Mouse (Mus musculus) thymus, adult 2 months (tissue): Measurements from ENCODE around the gene Kcnk3. TPM values are rescaled to one million over a fixed set of nuclear protein-coding genes. Genes with fewer than 3 reads are reported as not detected.

Experiments
- DNase-seq: peaks from one replicate; pipeline ENCODE4 v3.0.0; 2021
- H3K27ac ChIP-seq: fragments of 200-500 bp; 2 replicates; pipeline ENCODE4 v1.5.1; 2012; ENCODE audit warnings: low read length, control low read depth; ENCODE audit not compliant: control insufficient read depth, insufficient read depth
- H3K27me3 ChIP-seq: fragments of 200-500 bp; 2 replicates; pipeline ENCODE4 v1.6.1; 2012; ENCODE audit warnings: mild to moderate bottlenecking, low read length, moderate library complexity, mixed read lengths; ENCODE audit not compliant: control insufficient read depth, insufficient read depth
- H3K36me3 ChIP-seq: fragments of 200-500 bp; 2 replicates; pipeline ENCODE4 v1.6.1; 2012; ENCODE audit warnings: mild to moderate bottlenecking, low read length, moderate library complexity; ENCODE audit not compliant: control insufficient read depth, insufficient read depth
- H3K4me1 ChIP-seq: fragments of 200-500 bp; replicated peaks from 2 replicates; pipeline ENCODE4 v1.6.1; 2012; ENCODE audit warnings: low read length; ENCODE audit not compliant: control insufficient read depth, insufficient read depth
- H3K4me3 ChIP-seq: fragments of 200-500 bp; 2 replicates; pipeline ENCODE4 v1.5.1; 2012; ENCODE audit warnings: mild to moderate bottlenecking, low read length, control low read depth, moderate library complexity; ENCODE audit not compliant: control insufficient read depth, insufficient read depth
- CTCF ChIP-seq: fragments of 200-500 bp; IDR thresholded peaks from 2 replicates; pipeline ENCODE4 v1.5.1; 2012; ENCODE audit warnings: mild to moderate bottlenecking, control low read depth, low read length, moderate library complexity, borderline replicate concordance; ENCODE audit not compliant: control insufficient read depth, poor library complexity, insufficient read depth; ENCODE audit errors: extremely low read depth
- POLR2A ChIP-seq: fragments of 200-500 bp; IDR thresholded peaks from 2 replicates; pipeline ENCODE4 v1.6.1; 2012; ENCODE audit warnings: mild to moderate bottlenecking, low read length, control low read depth, moderate library complexity; ENCODE audit not compliant: control insufficient read depth, poor library complexity, insufficient read depth; ENCODE audit errors: extremely low read depth
- WGBS: fragments of 180-500 bp; shearing (Covaris S2); methylation state at CpG from one replicate; pipeline ENCODE4 v1.1.7; 2018; 5-methylcytosine and 5-hydroxymethylcytosine counted together
- polyA plus RNA-seq: library from polyadenylated mRNA; depleted of rRNA; stranded (reverse); fragments of >200 nt; gene quantifications from 2 replicates; pipeline ENCODE4 v1.2.3, GENCODE M21; 2012

Kcnk3 gene
- polyA plus RNA-seq, 1 experiment: 27.7 TPM

DNA sequence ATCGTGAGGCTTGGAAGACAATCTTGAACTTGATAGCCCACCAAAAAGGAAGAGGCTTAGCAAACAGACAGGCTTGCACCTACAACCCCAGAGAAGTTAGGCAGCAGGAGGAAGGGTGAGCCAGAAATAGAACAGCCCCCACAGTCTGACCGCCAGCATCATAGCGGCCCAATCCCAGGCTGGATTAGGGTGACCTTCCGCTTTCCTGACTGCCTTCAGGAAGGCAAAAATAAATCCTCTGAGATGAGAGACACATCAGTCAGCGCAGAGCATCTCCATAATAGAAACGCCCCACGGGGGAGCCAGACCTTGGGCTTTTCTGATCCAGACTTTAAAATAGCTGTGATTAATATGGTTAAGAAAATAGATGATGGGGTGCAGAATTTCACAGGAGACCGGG lies 33.0 kb upstream of the Kcnk3 start:
- H3K27me3 ChIP-seq: no peaks in the 10 kb centered on the region
- H3K36me3 ChIP-seq: no peaks in the 10 kb centered on the region
- WGBS: 77% methylated on average over 8 of the region's 8 CpGs
- no peak overlapping the region for H3K27ac ChIP-seq
- TF ChIP-seq POLR2A: no peak
- TF ChIP-seq CTCF: no peak
- no peak overlapping the region for H3K4me3 ChIP-seq
- no peaks in the 10 kb centered on the region for H3K4me1 ChIP-seq
- DNase-seq: no peak

GRCm38 (mm10) chr5:30556284-30556683 lies 31.7 kb upstream of the Kcnk3 start:
- H3K36me3 ChIP-seq: no peaks in the 10 kb centered on the region
- 95% methylated on average over 3 of the region's 3 CpGs for WGBS
- no peaks in the 10 kb centered on the region for H3K27me3 ChIP-seq
- H3K4me3 ChIP-seq: no peak overlapping the region
- DNase-seq: no peak
- TF ChIP-seq POLR2A: no peak
- no peak for TF ChIP-seq CTCF
- no peaks in the 10 kb centered on the region for H3K4me1 ChIP-seq
- no peak overlapping the region for H3K27ac ChIP-seq

DNA sequence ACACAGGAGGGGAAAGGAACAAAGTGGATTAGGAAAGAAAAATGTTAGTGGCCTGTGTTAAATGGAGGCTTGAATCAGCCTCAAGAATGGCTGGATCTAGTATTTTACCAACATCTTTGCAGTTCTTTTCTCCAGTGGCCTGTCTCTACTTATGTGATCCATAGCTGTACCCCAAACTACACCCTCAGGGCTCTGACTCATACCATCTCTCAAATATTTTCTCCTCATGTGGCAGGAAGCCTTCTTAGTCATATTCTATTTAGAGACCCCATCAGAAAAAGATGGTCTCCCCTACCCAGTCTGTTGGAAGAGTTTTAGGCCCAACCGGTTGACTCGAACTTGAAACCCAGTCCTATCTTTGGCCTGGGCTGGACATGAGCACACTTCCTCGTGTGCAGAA lies 28.5 kb upstream of the Kcnk3 start:
- H3K27ac ChIP-seq: no peak overlapping the region
- no peak overlapping the region for H3K4me3 ChIP-seq
- 88% methylated on average over 3 of the region's 3 CpGs for WGBS
- DNase-seq: no peak
- no peaks in the 10 kb centered on the region for H3K27me3 ChIP-seq
- no peaks in the 10 kb centered on the region for H3K36me3 ChIP-seq
- TF ChIP-seq CTCF (no peak), POLR2A (no peak)
- no peaks in the 10 kb centered on the region for H3K4me1 ChIP-seq

DNA sequence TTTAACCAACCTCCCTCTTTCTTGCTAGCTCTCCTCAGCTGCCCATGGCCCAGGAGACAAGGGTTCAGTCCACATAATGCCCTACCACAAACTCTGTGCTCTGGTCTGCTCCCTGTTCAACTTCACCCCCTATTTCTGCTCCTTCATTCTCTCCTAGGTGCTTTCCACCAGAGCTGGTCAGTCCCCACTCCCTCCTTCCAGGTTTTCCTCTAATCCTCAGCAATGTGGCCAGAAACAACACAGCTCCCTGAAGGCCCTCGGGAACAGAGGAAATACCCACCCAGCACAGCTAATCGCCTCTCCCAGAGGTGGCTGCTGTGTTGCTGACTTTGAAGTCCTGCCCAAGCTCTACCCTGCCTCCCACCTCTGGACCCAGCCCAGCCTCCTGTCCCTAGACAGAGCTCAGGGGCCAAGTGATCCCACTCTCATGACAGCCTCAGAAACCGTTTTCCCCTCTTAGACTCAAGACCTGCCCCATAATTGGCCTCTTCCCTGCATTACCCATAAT lies 27.9 kb upstream of the Kcnk3 start:
- no peak for DNase-seq
- TF ChIP-seq CTCF (no peak), POLR2A (no peak)
- Histone ChIP-seq H3K4me3 (no peak overlapping the region), H3K36me3 (no peaks in the 10 kb centered on the region), H3K4me1 (no peaks in the 10 kb centered on the region), H3K27me3 (no peaks in the 10 kb centered on the region), H3K27ac (no peak overlapping the region)
- WGBS: 33% methylated on average over 3 of the region's 3 CpGs

DNA sequence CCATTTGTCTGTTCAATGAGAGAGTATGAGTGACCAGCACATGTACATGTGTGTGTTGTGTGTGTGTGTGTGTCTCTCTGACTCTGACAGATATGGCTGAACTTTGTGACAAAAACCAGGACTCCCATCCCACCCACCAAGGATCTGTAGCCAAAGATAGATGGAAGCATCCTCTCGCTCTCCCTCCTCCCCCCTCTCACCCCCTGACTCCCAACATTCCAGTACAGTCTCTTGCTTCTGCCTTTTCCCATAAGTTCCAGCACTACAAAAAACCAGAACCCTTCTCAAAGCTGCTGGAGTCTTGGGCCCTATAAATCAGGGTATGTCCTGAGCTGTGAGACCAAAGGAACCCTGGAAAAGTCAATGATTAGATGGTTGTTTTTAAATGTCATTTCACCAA lies 19.5 kb upstream of the Kcnk3 start:
- no peaks in the 10 kb centered on the region for H3K27me3 ChIP-seq
- H3K4me1 ChIP-seq: no peaks in the 10 kb centered on the region
- no peaks in the 10 kb centered on the region for H3K36me3 ChIP-seq
- H3K4me3 ChIP-seq: no peak overlapping the region
- WGBS: 89% methylated on average over 1 of the region's 1 CpGs
- H3K27ac ChIP-seq: no peak overlapping the region
- TF ChIP-seq CTCF: no peak
- no peak for TF ChIP-seq POLR2A
- DNase-seq: no peak

- no peak overlapping the region for H3K4me3 ChIP-seq
- no peaks in the 10 kb centered on the region for H3K27me3 ChIP-seq
- DNase-seq: no peak
- H3K36me3 ChIP-seq: no peaks in the 10 kb centered on the region
- no peak overlapping the region for H3K27ac ChIP-seq
- no peaks in the 10 kb centered on the region for H3K4me1 ChIP-seq
- TF ChIP-seq POLR2A (no peak), CTCF (no peak)
- 84% methylated on average over 5 of the region's 5 CpGs for WGBS
Measured at GRCm38 (mm10) chr5:30571820-30572219, 16.1 kb upstream of the Kcnk3 start.

GRCm38 (mm10) chr5:30574367-30574766 lies 13.6 kb upstream of the Kcnk3 start:
- no peak overlapping the region for H3K4me3 ChIP-seq
- H3K36me3 ChIP-seq: no peaks in the 10 kb centered on the region
- H3K27ac ChIP-seq: no peak overlapping the region
- no peaks in the 10 kb centered on the region for H3K27me3 ChIP-seq
- no peak for DNase-seq
- TF ChIP-seq POLR2A (no peak), CTCF (no peak)
- no peaks in the 10 kb centered on the region for H3K4me1 ChIP-seq
- WGBS: 93% methylated on average over 8 of the region's 8 CpGs
